8 mouse cellular contexts compared by ENCODE assay signal in genomic region chr12:82469706-82470361, GRCm38 (mm10).
A peak's percentile ranks its signal among the peaks of the same experiment; 100 is the strongest.
DNase-seq lines count a peak whose midpoint lies in the region; ATAC-seq and TF ChIP-seq lines count a peak whose summit lies in the region.

No protein-coding gene starts in this region.

- H3K4me2 ChIP-seq in hindbrain, postnatal 0 days (ENCODE audit: low read depth, low read length): peak overlapping the region; percentile 96

- peak overlapping the region; percentile 75 for H3K4me3 ChIP-seq in gastrocnemius, adult 2 months
- H3K4me3 ChIP-seq in hindbrain, postnatal 0 days (ENCODE audit: low read length): peak overlapping the region; percentile 47

- intact Hi-C loops in gastrocnemius, adult 2 months (cut with DNase I): loop anchor here (5.0 kb wide), 2 partner anchors 58 to 298 kb away; no protein-coding TSS in a partner anchor

- 4% methylated on average over 12 of the region's 12 CpGs for WGBS in hindbrain, postnatal 0 days

- H3K27me3 ChIP-seq in Patski: no peaks in the 10 kb centered on the region
- no peaks in the 10 kb centered on the region for H3K27me3 ChIP-seq in hindbrain, postnatal 0 days (ENCODE audit: insufficient read depth, low read length)

- in situ Hi-C loops in Patski (cut with MboI; ENCODE audit: low pct_unique_long_range_greater_than_20kb): loop anchor here (5.0 kb wide), 1 partner anchor 663 kb away; no protein-coding TSS in a partner anchor

- ATAC-seq in Patski: peak; percentile 51
- ATAC-seq in hindbrain, postnatal 0 days: peak; percentile 89

- POLR2A ChIA-PET in Patski (lab: Charles Lee): no interaction called here

- peak; percentile 43 for DNase-seq in Patski (ENCODE audit: low read depth, low spot score)
- DNase-seq in cerebellum, postnatal 25 days: peak; percentile 89 to 94
- DNase-seq in gastrocnemius, adult 2 months: peak; percentile 85
- DNase-seq in hindbrain, postnatal 0 days (ENCODE audit: low spot score): peak; percentile 95
- peak; percentile 88 to 89 for DNase-seq in left cerebral cortex, adult 18-20 months (ENCODE audit: low spot score in 2 of 2)
- peak; percentile 93 for DNase-seq in lung, postnatal 4 days
- peak; percentile 89 for DNase-seq in retina, postnatal 1 day
- DNase-seq in thymus, postnatal 4 days: peak; percentile 88

- no peaks in the 10 kb centered on the region for H3K4me1 ChIP-seq in hindbrain, postnatal 0 days (ENCODE audit: insufficient read depth, low read length)

- H3K36me3 ChIP-seq in hindbrain, postnatal 0 days (ENCODE audit: insufficient read depth, low read length): no peaks in the 10 kb centered on the region

- peak; percentile 96 for TF ChIP-seq CTCF in Patski (IDR thresholded peaks at IDR 0.05)
- peak; percentile 94 for TF ChIP-seq CTCF in gastrocnemius, adult 2 months (IDR thresholded peaks at IDR 0.05)
- peak; percentile 96 for TF ChIP-seq CTCF in hindbrain, postnatal 0 days (IDR thresholded peaks at IDR 0.05; ENCODE audit: low read depth)

- H3K9me3 ChIP-seq in hindbrain, postnatal 0 days (ENCODE audit: low read length): no peaks in the 10 kb centered on the region

- peak overlapping the region; percentile 80 for H3K27ac ChIP-seq in gastrocnemius, adult 2 months
- H3K27ac ChIP-seq in hindbrain, postnatal 0 days: peak overlapping the region; percentile 76

- CTCF ChIA-PET in Patski (lab: Charles Lee): interaction anchor here (1.0 kb wide), 1 partner anchor 472 kb away, joined by 4 read pairs; no protein-coding TSS in a partner anchor

- H3K9ac ChIP-seq in hindbrain, postnatal 0 days (replicated peaks; ENCODE audit: low read length): peak overlapping the region; percentile 54; the same call in 1 of the 2 replicates

Comparison
In these comparisons a context has a peak if more than half of its experiments do, and no peak if none do; other contexts are left out.
1. Peak in every context shown above with its lines: DNase-seq, ATAC-seq, H3K4me3 ChIP-seq and H3K27ac ChIP-seq.
2. DNase-seq: peak in every context shown above with its lines; median percentile 95 in hindbrain, postnatal 0 days; 93 in lung, postnatal 4 days; 92 in cerebellum, postnatal 25 days; 89 in retina, postnatal 1 day; 88 in left cerebral cortex, adult 18-20 months; 88 in thymus, postnatal 4 days; 85 in gastrocnemius, adult 2 months; 43 in Patski.